Comparison of ENCODE assay signal across 12 mouse cellular contexts in genomic region chr16:5536515-5536972, GRCm38 (mm10).
DNase-seq lines count a peak whose midpoint lies in the region; ATAC-seq lines count a peak whose summit lies in the region.
"Had no signal": no experiment of that assay in that cellular context is flagged by ENCODE, and none has a peak within 500 bp of the region (broad histone marks: within the 10 kb centered on the region; RNA-seq: fewer than 3 reads in every experiment).

No protein-coding gene starts in this region.

- peak overlapping the region; percentile 18; the same call in 1 of the 2 replicates for H3K4me2 ChIP-seq in forebrain, embryonic 14.5 days (ENCODE audit: low read length)
- H3K4me2 ChIP-seq in midbrain, embryonic 11.5 days, result peak overlapping the region; percentile 16
- H3K4me2 ChIP-seq: heart, embryonic 15.5 days had no signal

- DNase-seq in right cerebral cortex, postnatal 4 days, result peak; percentile 33
- DNase-seq in right cerebral cortex, postnatal 10 days (ENCODE audit: low spot score in 2 of 2), result no peak
- DNase-seq in forebrain, embryonic 14.5 days (ENCODE audit: low spot score), result peak; percentile 22
- DNase-seq in midbrain, embryonic 11.5 days (ENCODE audit: low spot score, missing footprints), result peak; percentile 88
- DNase-seq in ovary, adult 18-20 months (ENCODE audit: low spot score), result no peak
- DNase-seq in spleen, postnatal 10 days (ENCODE audit: low spot score in 2 of 2), result no peak
- no peak for DNase-seq in kidney, postnatal 4 days
- DNase-seq: adrenal gland, postnatal 25 days; cerebellum, adult 11 months; kidney, adult 8-10 months; liver, postnatal 0 days had no signal

- H3K36me3 ChIP-seq in forebrain, embryonic 14.5 days (ENCODE audit: control insufficient read depth, insufficient read depth, low read length), result no peaks in the 10 kb centered on the region
- H3K36me3 ChIP-seq in midbrain, embryonic 11.5 days (ENCODE audit: control insufficient read depth, insufficient read depth, low read length), result no peaks in the 10 kb centered on the region
- H3K36me3 ChIP-seq: heart, embryonic 15.5 days had no signal

- WGBS in forebrain, embryonic 14.5 days, result 26% methylated on average over 14 of the region's 14 CpGs
- WGBS in midbrain, embryonic 11.5 days, result 17% methylated on average over 14 of the region's 14 CpGs

- no peaks in the 10 kb centered on the region for H3K9me3 ChIP-seq in forebrain, embryonic 14.5 days (replicated peaks; ENCODE audit: control insufficient read depth, low read length)
- H3K9me3 ChIP-seq in midbrain, embryonic 11.5 days (ENCODE audit: control insufficient read depth, low read length), result no peaks in the 10 kb centered on the region
- H3K9me3 ChIP-seq: heart, embryonic 15.5 days had no signal

- no peaks in the 10 kb centered on the region for H3K4me1 ChIP-seq in forebrain, embryonic 14.5 days (ENCODE audit: control insufficient read depth, insufficient read depth, low read length)
- H3K4me1 ChIP-seq in midbrain, embryonic 11.5 days (ENCODE audit: control insufficient read depth, insufficient read depth, low read length), result peaks cover 12% of the 10 kb centered on the region

- H3K27me3 ChIP-seq in forebrain, embryonic 14.5 days (replicated peaks; ENCODE audit: control insufficient read depth, insufficient read depth, low read length), result no peaks in the 10 kb centered on the region
- no peaks in the 10 kb centered on the region for H3K27me3 ChIP-seq in midbrain, embryonic 11.5 days (ENCODE audit: control insufficient read depth, insufficient read depth, low read length)

- 0 out of 2 replicates have a peak overlapping the region, but pooled peaks have one; percentile 21 for H3K9ac ChIP-seq in forebrain, embryonic 14.5 days (ENCODE audit: low read length)
- H3K9ac ChIP-seq in midbrain, embryonic 11.5 days (ENCODE audit: low read length), result 0 out of 2 replicates have a peak overlapping the region, but pooled peaks have one; percentile 14
- H3K9ac ChIP-seq: heart, embryonic 15.5 days; liver, postnatal 0 days had no signal

- no peak overlapping the region for H3K4me3 ChIP-seq in forebrain, embryonic 14.5 days (ENCODE audit: low read depth, low read length)
- no peak overlapping the region for H3K4me3 ChIP-seq in midbrain, embryonic 11.5 days (ENCODE audit: low read depth, low read length)
- H3K4me3 ChIP-seq: heart, embryonic 15.5 days had no signal

- no peak overlapping the region for H3K27ac ChIP-seq in forebrain, embryonic 14.5 days (ENCODE audit: low read depth, low read length)
- no peak overlapping the region; the same call in 1 of the 2 replicates for H3K27ac ChIP-seq in midbrain, embryonic 11.5 days (ENCODE audit: low read depth, low read length)
- H3K27ac ChIP-seq: heart, embryonic 15.5 days had no signal

- ATAC-seq in forebrain, embryonic 14.5 days, result no peak
- ATAC-seq in midbrain, embryonic 11.5 days (ENCODE audit: low FRiP score), result peak; percentile 57
- ATAC-seq: liver, postnatal 0 days had no signal

Comparison
In these comparisons a context has a peak if more than half of its experiments do, and no peak if none do; other contexts are left out.
1. DNase-seq: peak in right cerebral cortex, postnatal 4 days (single experiment), forebrain, embryonic 14.5 days (single experiment) and midbrain, embryonic 11.5 days (single experiment); none in right cerebral cortex, postnatal 10 days (0 of 2), ovary, adult 18-20 months (single experiment), spleen, postnatal 10 days (0 of 2) and kidney, postnatal 4 days (0 of 2).